Mouse (Mus musculus) ovary, adult 18-20 months (tissue): ENCODE results near the gene Rars.
A peak's percentile ranks its signal among the peaks of the same experiment; 100 is the strongest.
"Not testable (repeated sequence)": the region's sequence is repeated elsewhere in the genome, so short reads cannot be mapped to it uniquely, and the experiment has no call there.

ENCODE experiments used
- DNase-seq: peaks from one replicate; pipeline ENCODE4 v3.0.0; 2022; ENCODE audit warnings: low spot score, mixed read lengths

The Rars gene

GRCm38 (mm10) chr11:35834022-35834760 is at the start of gene Rars:
Gene Rars (minus strand): TSS chr11:35834506.
- DNase-seq: peak; percentile 82

GRCm38 (mm10) chr11:35882777-35883176 is 48.5 kb upstream of the Rars start:
- no peak for DNase-seq

GRCm38 (mm10) chr11:35878559-35878897 is 44.2 kb upstream of the Rars start:
- no peak for DNase-seq

- no peak for DNase-seq
Observed at GRCm38 (mm10) chr11:35877651-35878558, 43.6 kb upstream of the Rars start.

GRCm38 (mm10) chr11:35873624-35874244 is 39.4 kb upstream of the Rars start:
- DNase-seq: no peak

DNA sequence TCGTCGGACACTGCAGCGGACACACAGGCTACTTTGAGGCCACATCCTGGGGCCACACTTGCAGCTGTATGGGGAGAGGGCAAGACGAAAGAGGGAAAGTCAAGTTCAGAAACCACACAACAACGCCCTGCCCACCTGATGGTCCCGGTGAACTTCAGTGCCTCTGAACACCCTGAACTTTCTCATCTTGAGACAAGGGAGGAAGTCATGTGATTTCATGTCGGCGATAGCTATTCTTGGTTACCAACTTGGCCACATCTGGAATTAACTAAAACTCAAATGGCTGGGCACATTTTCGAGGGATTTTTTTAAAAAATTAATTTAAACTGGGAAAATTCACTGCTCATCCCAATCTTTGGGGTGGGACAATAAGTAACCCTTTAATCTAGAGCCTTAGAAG is 36.7 kb upstream of the Rars start:
- no peak for DNase-seq

- DNase-seq: no peak
Observed at GRCm38 (mm10) chr11:35866140-35866539, 31.8 kb upstream of the Rars start.

DNA sequence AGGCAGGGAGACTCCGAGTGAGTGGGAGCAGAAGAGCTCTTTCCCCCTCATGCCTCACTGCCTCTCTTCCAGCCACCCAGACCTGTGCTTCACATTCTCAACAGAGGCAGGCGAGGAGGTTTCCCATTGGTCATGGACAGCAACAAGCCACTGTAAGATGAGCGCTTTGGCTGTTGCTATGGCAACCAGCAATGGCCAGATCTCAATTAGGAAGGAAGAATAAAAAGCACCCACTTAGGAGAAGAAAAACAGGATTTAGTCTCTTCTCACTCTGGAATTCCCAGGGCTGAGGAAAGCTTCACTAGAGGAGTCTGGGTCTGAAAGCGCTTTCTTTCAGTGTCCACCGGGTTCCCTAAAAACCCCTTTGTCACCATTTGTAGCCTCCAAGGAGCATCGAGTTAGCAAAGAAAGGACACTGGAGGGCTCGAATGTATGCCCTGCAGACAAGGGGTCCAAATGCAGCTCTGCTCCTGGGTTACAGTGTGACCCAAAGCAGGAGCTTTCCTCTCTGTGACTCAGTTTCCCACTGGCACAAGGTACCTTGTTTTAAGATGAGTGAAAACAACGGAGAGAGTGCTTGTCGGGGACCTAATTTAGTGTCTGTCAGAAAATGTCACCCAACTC is 30.8 kb upstream of the Rars start:
- peak; percentile 10 for DNase-seq

DNA sequence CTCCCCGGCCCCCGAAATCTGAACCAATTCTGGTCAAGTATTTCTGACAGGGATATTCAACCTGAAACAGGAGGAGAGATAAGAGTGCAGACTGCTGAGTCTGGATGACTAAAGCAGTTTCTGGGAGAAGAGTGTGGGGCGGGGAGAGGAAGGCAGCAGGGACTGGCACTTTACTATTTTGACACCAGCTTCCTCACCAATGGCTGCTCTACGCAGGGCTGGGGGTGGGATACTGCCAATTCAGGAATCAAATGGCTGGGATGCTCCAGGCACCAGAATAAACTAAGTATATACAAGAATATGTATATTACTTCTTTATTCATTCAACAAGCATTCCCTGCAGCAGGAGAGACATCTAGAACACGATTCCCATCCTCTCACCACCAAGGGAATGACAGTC is 29.3 kb upstream of the Rars start:
- no peak for DNase-seq

DNA sequence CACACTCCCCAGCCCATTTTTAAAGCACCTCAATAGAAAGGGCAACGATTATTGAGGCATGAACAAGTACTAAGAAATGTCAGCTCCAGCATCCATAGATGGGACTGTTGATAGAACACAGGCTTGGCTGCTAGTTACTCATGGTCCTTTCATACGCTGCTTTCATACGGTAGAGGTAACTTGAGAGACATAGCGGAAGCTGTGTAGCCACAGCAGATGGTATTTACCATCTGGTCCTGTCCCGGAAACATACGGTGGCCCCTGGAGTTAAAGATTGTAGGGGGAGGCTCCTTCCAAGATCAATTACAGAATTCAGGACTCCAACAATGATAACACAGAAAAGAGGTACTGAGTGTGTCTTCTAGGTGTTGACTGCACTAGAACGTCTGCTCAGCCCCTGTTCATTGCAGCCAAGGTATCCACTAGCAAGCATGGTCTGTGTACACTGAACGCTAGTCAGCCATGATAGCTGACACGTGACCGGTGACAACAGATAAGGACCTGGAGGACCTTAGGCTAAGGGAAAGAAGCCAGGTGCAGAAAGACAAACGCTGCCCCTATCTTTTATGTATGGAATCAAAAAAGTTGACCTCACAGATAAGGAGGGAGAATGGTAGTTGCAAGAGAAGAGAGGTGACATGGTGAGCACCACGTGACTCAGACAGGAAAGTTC is 23.2 kb upstream of the Rars start:
- DNase-seq: no peak

GRCm38 (mm10) chr11:35856359-35857040 is 22.2 kb upstream of the Rars start:
- no peak for DNase-seq

DNA sequence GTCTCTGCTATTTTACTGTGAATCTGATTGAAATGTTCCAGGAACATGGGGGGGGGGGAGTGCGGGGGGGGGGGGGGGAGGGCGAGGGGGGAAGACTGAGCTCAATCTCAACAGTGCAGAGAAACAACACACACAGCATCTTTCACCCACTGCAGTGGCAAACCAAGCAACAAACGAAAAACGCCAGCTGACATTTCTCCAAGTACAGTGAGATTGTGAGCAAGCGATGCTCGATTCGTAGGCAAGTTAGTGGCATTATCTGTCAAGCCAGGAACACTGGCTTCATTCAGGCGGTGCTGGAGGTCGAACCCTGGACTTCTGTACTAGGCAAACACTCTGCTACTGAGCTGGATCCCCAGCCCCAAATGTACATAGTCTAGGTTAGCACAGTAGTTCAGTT is 21.3 kb upstream of the Rars start:
- no peak for DNase-seq

- no peak for DNase-seq
Observed at GRCm38 (mm10) chr11:35854941-35855340, 20.6 kb upstream of the Rars start.

DNA sequence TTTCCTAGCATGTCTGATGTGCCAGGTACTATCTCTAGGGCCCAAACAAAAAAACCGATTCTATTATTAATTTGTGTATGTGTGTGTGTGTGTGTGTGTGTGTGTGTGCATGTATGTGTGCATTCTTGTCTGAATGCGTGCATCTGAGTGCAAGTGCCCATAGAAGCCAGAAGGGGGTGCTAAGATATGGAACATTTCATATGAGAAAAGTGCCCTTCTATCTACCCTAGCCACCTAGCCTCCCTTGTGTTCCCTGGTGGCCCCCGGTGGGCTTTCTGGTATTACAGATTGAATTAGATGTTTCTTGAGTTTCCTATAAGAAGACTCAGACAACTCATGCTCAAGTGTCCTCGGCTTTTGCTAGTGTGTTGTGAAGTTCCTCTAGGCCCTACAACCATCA is 19.3 kb upstream of the Rars start:
- no peak for DNase-seq

DNA sequence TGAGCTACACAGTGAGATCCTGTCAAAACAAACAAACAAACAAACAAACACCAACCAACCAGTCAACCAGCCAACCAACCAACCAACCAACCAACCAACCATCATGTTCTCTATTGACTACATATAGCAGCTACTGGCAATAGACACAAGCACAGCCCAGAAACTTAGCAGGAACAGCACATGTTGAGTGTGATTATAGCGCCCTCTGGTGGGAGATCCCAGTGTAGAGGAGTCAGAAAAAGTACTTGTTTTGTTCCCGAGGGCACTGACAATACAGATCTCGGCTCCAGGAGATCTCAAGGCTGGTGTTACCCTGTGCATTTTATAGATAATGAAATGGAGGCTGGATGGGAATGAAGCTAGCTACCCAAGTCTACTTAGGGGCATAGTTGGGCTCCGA is 18.4 kb upstream of the Rars start:
- no peak for DNase-seq

- no peak for DNase-seq
Observed at GRCm38 (mm10) chr11:35844299-35844698, 10.0 kb upstream of the Rars start.

DNA sequence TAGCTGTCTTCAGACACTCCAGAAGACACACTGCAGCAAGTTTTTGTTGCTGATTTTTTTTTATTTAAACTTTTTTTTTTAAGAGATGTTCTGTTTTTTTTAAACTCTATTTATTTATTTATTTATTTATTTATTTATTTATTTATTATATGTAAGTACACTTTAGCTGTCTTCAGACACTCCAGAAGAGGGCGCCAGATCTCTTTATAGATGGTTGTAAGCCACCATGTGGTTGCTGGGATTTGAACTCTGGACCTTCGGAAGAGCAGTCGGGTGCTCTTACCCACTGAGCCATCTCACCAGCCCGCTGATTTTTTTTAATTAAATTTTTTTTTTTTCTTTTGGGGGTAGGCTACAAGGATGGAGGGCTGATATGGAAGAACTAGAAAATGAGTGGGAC is 8.3 kb upstream of the Rars start:
- DNase-seq: not testable (repeated sequence)

DNA sequence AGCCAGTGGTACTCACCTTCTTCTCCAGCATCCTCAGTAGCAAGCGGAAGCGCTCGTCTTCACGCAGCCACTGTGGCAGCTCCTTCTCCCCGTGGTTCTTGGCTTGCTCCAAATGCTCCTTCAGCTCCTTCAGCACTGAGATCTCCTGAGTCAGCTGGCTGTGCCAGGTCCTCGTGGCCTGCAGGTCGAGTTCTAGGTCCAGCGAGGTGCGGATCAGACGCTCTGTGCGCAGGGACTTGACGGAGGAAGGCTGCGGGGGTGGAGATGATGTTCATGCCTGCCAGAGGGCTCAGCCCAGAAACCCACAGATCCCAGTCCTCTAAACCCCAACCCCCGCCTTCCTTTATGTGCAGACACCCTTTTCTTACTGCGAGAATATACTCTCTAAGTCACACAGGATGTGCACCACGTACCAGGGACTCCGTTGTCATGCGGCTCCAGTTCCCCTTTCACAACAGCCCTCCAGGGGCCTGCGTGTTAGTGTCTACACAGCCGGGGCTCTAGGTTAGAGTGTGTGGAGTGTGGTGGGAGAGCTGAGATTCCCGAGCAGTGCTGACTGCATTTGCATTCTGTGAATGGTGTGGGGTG is 7.5 kb upstream of the Rars start:
- DNase-seq: no peak

GRCm38 (mm10) chr11:35840806-35841205 is 6.5 kb upstream of the Rars start:
- not testable (repeated sequence) for DNase-seq

DNA sequence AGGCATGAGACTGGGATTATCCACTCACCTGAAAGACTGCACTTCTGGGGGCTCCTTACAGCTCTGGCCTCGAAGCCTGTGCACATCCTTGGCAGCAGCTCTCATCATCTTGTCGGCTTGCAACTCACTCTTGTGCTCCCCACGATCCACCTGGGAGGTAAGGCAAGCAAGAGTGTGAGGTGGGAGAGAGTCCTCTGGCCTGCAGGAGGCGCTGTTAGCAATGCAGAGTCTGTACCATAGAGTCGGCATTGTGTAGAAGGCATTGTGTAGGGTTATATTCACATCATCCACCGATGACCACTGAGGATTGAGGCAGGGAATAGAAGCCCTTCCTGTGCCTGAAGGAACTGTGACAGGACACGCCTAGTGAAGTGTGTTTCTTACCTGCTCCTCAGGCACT is 6.0 kb upstream of the Rars start:
- no peak for DNase-seq
